Mouse (Mus musculus) heart, postnatal 10 days (tissue): ENCODE data around the gene Mcur1. TPM values are rescaled to one million over a fixed set of nuclear protein-coding genes. Genes with fewer than 3 reads are reported as not detected.

ENCODE experiments used
- DNase-seq, 2 experiments: peaks; one replicate each; pipeline ENCODE4 v3.0.0; 2021
- intact Hi-C: fragments of 180-260 bp; cut with DNase I; formaldehyde crosslinking; loops from one replicate; pipeline ENCODE4 v1.15.1; 2025
- total RNA-seq, 2 experiments: library from RNA; stranded (reverse); gene quantifications; 2 replicates each; pipeline ENCODE4 v1.2.3; 2021

The Mcur1 gene
- total RNA-seq, 2 experiments from 2014 or later, result 43.3 to 47.3 TPM

GRCm38 (mm10) chr13:43567141-43567891, 7.3 kb upstream of the Mcur1 start:
- intact Hi-C loops, result no loop called here
- DNase-seq, result peak in 1 of 2 experiments; percentile 43

GRCm38 (mm10) chr13:43566184-43566583, 6.2 kb upstream of the Mcur1 start:
- intact Hi-C loops, result no loop called here

GRCm38 (mm10) chr13:43565346-43565745, 5.4 kb upstream of the Mcur1 start:
- intact Hi-C loops, result loop anchor here (2.0 kb wide), 1 partner anchor 173 kb away; no protein-coding TSS in a partner anchor
- DNase-seq, result peak; percentile 85 to 92

More at GRCm38 (mm10) chr13:43566184-43566583, 6.2 kb upstream of the Mcur1 start:
- DNase-seq, result no peak

- intact Hi-C loops, result loop anchor here (2.0 kb wide), 1 partner anchor 174 kb away; no protein-coding TSS in a partner anchor
- DNase-seq, result no peak
Observed at GRCm38 (mm10) chr13:43564733-43565132, 4.7 kb upstream of the Mcur1 start.

- DNase-seq, result no peak
- intact Hi-C loops, result no loop called here
Observed at GRCm38 (mm10) chr13:43562726-43563125, 2.7 kb upstream of the Mcur1 start.

GRCm38 (mm10) chr13:43560458-43561411, 744 bp upstream of the Mcur1 start:
- intact Hi-C loops, result no loop called here
- DNase-seq, result peak; percentile 63 to 76

GRCm38 (mm10) chr13:43558959-43559358, 1.0 kb downstream of the Mcur1 start:
- DNase-seq, result no peak
- intact Hi-C loops, result loop anchor here (2.0 to 5.0 kb wide), 2 partner anchors 78 to 137 kb away; partner anchors contain the start of gene Ranbp9

- intact Hi-C loops, result loop anchor here (2.0 to 5.0 kb wide), 2 partner anchors 78 to 136 kb away; partner anchors contain the start of gene Ranbp9
- DNase-seq, result no peak
Observed at GRCm38 (mm10) chr13:43558357-43558756, 1.6 kb downstream of the Mcur1 start.

- DNase-seq, result no peak
- intact Hi-C loops, result loop anchor here (5.0 kb wide), 1 partner anchor 135 kb away; no protein-coding TSS in a partner anchor
Observed at GRCm38 (mm10) chr13:43556913-43557542, 3.0 kb downstream of the Mcur1 start.

- intact Hi-C loops, result loop anchor here (5.0 kb wide), 1 partner anchor 133 kb away; no protein-coding TSS in a partner anchor
- no peak for DNase-seq
Observed at GRCm38 (mm10) chr13:43555321-43555720, 4.7 kb downstream of the Mcur1 start.

GRCm38 (mm10) chr13:43554827-43555226, 5.2 kb downstream of the Mcur1 start:
- intact Hi-C loops, result loop anchor here (5.0 kb wide), 1 partner anchor 133 kb away; no protein-coding TSS in a partner anchor

GRCm38 (mm10) chr13:43550676-43551075, 9.3 kb downstream of the Mcur1 start:
- intact Hi-C loops, result no loop called here
- no peak for DNase-seq

More at GRCm38 (mm10) chr13:43554827-43555226, 5.2 kb downstream of the Mcur1 start:
- DNase-seq, result no peak

GRCm38 (mm10) chr13:43549870-43550269, 10.1 kb downstream of the Mcur1 start:
- intact Hi-C loops, result loop anchor here (5.0 kb wide), 2 partner anchors 68 to 368 kb away; partner anchors contain the start of gene Ranbp9
- DNase-seq, result no peak

GRCm38 (mm10) chr13:43549078-43549698, 10.8 kb downstream of the Mcur1 start:
- no peak for DNase-seq
- intact Hi-C loops, result loop anchor here (5.0 kb wide), 2 partner anchors 67 to 367 kb away; partner anchors contain the start of gene Ranbp9

GRCm38 (mm10) chr13:43548617-43549016, 11.4 kb downstream of the Mcur1 start:
- no peak for DNase-seq
- intact Hi-C loops, result loop anchor here (5.0 kb wide), 2 partner anchors 66 to 366 kb away; partner anchors contain the start of gene Ranbp9

GRCm38 (mm10) chr13:43546861-43547260, 13.1 kb downstream of the Mcur1 start:
- peak; percentile 82 to 88 for DNase-seq
- intact Hi-C loops, result loop anchor here (5.0 kb wide), 2 partner anchors 65 to 365 kb away; partner anchors contain the start of gene Ranbp9

GRCm38 (mm10) chr13:43540205-43540815, 19.7 kb downstream of the Mcur1 start:
- intact Hi-C loops, result no loop called here
- DNase-seq, result peak in 1 of 2 experiments; percentile 50

- intact Hi-C loops, result no loop called here
- DNase-seq, result no peak
Observed at GRCm38 (mm10) chr13:43539409-43539808, 20.6 kb downstream of the Mcur1 start.

- intact Hi-C loops, result no loop called here
- DNase-seq, result no peak
Observed at GRCm38 (mm10) chr13:43537854-43538253, 22.1 kb downstream of the Mcur1 start.
